Mouse (Mus musculus) telencephalon, adult 2 months (tissue): ENCODE data around the gene Camk1d.
A peak's percentile ranks its signal among the peaks of the same experiment; 100 is the strongest.

Source experiments
- DNase-seq: peaks from one replicate; pipeline ENCODE4 v3.0.0-alpha.2; 2011; ENCODE audit warnings: low read depth, low spot score

Camk1d gene

DNA sequence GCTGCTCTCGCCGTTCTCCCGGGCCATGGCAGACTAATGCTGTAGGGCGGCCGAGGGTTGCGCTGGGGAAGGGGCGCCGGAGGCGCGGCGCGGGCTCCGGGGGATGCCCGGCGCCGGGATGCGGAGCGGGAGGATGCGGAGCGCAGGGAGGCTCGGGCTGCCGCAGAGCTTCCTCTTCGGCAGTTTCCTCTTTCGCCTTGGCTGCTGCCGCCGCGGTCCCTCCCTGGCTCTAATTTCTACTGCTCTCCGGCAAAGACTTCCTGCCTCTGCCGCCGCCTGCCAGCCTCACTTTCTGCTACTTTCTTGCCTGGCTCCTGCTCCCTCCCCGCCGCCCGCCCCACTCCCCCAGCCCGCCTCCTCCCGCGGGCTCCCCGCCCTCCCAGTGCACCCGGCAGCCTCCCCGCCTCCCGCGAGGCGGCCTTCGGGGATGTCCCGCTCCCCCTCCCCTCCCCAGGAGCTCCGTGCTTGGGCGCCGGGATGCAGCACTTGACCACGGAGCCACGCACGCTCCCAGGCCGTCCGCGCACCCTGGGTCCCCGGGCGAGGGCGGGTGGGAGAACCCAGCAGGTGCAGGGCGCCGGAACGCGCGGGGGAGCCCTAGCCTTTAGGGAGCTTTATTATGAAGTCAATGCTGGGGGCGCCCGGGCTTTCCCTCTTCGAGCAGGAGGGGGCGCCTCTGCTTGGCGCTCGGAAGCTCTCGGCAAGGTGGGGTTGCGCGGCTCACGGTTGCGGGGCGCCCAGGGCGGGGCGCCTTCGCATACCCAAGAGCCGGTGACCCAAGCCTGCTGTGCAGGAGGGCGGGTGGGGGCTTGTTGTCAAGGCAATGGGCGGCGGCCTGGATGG, at the start of gene Camk1d:
Gene Camk1d (minus strand): TSS at position 305 of the 843 bp plus-strand sequence.
- DNase-seq, result peak; percentile 73

DNA sequence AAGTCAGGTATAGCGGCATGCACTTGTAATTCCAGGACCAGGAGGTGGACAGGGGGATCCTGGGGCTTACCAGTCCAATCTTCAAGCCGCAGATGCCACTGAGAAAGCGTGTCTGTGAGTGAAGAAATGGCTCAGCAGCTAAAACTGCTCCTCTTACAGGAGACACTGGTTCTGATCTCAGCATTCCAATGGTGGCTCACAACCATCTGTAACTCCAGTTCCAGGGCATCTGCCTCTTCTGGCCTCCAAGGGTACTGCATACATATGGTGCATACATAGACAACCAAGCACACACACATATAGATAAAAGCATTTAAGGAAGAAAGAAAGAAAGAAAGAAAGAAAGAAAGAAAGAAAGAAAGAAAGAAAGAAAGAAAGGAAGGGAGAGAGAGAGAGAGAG, 47.7 kb upstream of the Camk1d start:
- DNase-seq, result no peak

DNA sequence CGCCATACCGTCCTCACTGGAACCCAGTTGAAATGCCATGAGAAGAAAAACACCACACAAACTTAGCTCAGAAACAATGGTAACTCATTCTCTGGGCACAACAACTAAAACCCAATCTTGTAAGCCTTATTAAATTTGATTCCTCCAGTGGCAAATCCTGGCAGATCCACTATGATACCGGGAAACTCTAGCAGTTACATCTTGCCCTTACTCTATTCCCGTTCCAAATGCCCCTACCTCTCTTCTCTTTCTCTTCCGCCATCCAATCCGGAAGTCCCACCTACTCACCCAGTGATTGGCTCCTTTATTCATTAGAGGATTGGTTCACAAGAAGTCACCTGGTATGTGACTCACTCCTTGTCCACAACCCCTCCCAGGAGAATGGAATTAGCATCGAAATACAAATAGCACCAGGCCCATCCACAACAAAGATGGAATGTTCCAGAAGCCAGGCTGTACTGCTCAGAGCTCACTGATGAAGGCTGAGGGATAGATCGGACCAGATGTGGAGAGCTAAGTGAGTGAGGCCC, 46.2 kb upstream of the Camk1d start:
- DNase-seq, result no peak

DNA sequence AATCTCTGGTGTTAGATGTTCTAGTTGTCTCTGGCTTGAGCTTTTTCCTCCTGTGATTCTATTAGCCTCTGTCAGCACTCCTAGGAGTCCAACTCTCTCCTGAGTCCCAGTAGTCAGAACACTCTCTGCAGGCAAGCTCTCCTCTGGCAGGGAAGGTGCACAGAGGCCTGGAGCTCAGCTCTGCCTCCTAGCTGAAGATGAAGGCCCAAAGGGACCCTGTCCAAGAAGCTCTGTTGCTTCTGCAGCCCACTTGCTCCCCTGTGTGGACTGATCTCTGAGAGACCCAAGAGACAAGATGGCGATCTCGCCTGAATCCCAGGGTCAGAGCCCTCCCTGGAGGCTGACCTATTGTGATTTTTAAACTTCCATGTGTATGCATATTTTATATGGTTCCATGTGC, 44.3 kb upstream of the Camk1d start:
- DNase-seq, result no peak

DNA sequence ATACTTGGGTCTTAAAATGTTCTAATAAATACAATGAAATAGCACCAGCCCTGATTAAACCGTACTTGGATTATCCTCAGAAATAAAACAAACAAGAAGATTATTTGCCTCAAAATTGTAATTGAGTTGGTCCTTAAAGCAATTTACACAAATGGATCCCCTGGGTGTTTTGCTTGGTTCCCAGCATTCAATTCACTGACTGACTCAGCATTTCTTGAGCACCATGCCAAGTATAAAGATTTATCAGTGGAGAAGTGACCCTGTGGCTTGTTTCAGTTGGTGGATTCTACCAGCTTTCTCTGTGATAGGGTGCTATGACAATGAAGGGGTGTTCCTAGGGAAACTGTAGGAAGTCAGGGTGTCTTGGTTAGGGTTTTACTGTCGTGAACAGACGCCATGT, 36.6 kb upstream of the Camk1d start:
- DNase-seq, result no peak

DNA sequence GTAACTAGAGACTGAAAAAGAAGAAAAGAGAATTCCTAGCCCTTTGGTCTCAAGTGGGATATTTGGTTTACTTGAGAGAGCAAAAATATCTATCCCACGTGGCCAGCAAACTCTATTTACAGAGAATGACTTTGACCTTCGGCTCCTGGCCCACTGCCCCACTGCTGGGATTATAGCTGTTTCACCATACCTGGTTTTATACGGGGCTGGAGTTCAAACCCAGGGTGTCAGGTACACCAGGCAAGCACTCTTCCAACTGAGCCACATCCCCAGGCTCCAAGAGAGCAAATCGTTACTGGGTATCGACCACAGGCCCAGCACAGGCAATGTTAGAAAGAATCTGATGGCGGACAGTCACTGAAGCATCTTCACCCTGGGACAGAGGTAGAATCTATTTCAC, 34.9 kb upstream of the Camk1d start:
- DNase-seq, result no peak

DNA sequence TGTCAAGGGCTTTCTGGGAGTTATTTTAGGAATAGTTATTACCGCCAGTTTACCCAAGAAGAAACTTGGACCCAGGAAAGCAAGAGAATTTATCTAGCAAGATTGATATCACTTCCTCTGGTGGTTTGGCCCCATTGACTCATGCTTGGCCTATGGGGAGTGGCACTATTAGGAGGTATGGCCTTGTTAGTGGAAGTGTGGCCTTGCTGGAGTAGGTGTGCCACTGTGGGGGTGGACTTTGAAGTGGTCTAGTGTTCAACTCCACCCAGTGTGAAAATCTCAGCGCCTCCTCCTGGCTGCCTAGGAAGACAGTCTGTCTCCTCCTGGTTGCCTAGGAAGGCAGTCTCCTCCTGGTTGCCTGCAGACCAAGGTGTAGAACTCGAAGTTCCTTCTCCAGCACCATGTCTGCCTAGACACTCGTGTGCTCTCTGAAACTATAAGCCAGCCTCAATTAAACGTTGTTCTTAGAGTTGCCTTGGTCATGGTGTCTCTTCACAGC, 33.3 kb upstream of the Camk1d start:
- DNase-seq, result no peak

DNA sequence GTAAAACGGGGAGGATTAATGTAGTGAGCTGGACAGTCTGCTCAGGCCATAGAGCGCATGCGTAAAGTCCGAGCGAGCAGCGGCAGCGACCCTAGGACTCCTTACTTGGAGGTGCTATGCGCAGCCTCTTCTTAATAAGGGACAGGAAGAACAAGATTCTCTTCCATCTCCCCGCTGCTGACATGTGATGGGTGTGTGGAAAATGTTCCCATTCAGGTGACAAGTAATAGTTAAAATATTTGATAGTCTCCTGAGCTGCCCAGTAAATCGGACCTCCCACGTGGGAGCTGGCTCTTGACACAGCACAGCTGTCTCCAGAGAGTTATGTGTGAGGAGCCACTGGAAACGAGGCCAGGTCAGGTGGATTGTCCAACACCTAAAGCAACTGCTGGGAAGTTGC, 32.2 kb upstream of the Camk1d start:
- DNase-seq, result no peak

DNA sequence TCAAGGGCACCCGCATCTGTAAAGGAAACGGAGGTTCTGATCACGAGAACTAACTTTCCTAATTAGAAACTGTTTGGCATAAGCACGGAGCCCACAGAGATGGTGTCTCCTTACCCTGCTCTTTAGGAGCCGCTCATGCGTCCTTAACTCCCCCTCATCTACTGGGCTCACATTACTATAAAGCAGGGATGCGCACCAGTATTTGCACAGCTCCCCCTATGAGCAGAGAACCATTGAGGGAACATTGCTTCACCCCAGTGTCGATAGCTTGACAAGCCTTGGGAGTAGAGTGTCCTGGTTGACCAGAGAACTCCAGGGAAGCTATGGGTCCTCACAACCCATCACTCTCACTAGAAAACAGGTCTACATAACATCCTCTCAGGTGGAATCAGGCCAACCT, 29.6 kb upstream of the Camk1d start:
- DNase-seq, result no peak

DNA sequence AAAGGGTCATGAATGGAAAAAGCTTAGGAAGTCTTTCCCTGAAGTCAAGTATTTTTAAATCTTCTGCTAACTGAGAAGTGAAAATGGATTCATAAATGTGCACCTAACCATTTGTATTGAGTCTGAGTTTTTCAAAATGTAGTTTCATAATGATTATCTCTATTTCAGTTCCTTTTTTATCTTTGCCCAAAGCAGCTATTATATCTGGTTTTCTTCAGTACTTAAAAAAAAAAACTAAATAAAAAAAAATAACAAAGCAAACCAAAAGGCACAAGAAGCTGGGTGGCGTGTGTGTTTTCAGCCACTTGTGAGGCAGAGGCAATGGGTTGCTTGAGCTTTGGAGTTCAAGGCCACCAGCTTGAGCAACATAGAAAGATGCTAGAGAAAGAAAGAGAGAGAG, 26.6 kb upstream of the Camk1d start:
- DNase-seq, result no peak

DNA sequence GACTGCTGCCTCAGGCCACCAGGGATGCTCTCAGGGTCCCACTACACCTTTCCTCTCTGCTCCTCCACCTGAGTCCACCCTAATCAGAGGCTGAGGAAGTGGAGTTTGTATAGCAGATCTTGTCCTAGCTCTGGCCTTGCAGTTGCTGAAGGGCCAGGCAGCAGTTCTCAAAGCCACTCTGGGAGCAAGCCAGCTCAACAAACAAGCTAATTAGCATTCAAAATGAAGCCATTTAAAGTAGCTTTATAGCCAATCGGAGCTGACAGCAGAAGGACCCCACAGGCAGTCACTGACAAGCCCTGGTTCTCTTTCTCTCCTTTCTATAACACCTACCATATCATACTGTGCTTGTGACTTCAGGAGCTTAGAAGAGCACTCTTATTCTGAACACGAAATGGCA, 21.6 kb upstream of the Camk1d start:
- no peak for DNase-seq

DNA sequence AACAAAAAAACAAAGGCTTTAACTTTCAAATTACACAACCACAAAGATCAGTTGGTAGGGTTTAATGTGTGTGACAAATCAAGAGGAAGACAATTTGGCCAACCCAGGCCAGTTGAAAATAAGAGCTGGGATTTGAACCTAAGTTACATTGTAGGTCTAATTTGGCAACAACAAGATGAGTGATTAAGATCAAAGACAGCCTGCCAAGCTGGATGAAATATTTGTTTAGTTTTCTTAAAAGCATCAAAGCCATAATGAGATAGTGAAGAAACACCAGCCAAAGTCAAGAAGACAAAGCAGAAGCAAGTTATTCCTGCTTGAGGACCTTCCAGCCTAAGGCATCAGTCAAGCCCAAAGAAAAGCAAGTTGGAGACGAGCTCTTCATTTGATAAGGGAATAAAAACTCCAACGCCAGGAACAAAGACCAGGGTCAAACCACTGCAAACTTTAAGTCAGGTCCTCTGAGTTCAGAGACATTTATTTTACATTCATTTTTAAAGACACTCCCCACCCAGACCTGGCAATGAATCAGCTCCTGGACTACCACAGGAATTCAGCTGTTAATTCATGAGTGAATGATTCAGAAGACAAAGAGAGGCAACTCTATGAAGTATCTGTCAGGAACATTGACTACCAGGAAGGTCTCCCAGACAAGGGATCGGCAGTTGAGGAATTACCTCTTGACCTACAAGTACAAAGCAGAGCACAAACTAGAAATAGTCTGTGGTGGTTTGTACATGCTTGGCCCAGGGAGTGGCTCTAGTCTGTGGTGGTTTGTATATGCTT, 19.2 kb upstream of the Camk1d start:
- DNase-seq, result no peak

DNA sequence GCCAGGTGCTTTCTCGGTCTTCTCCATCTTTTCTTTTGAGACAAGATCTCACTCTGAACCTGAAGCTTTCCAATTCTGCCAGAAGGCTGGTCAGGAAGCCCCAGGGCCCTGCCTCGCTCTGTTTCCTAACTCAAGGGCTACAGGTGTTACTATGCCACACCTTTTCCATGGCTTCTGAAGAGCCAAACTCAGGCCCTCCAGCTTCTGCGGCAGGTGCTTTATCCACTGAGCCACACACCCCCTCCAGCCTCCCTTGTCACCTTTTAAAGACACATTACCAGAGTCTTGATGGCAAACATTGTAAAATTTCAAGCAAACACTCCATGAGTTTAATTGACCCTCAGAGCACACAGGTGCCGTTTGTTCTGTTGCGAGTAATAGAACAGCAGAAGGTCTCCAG, 17.7 kb upstream of the Camk1d start:
- DNase-seq, result no peak

DNA sequence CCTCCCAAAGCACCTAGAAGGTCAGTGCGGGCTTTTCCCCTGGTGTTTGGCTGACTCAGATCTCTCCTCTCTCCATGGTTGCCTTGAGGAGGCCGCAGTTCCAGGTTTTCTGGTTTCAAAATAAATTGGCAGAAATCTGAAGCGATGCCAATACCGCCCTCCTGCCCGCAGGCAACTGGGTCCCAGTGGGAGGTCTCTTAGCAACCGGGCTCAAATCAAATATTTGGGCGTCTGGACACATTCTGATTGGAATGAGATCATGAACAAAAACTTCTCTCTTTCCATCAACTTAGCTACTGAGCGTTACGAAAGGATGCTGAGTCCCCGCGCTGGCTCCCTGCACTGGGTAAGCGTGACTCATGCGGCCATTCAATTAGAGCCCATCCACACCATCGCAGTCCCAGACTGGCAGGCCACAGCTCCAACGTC, 16.1 kb upstream of the Camk1d start:
- DNase-seq, result no peak

DNA sequence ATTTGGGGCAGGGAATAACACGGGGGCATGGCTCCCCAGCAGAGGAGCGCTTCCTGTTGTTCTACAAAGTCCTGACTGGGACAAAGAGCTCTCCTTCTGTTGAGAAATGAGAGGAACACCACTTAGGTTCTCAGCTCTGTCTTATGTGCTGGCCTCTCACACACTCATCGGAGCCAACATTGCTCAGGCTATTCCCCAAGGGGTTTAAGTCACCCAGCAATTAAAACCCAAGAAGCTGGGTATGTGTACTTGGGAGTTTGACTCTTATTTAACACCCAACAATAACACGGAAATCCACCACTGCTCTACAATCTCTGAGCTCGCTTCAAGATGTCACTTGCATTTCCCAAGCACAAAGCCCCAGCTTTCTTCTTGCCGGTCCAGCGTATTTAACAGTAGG, 15.6 kb upstream of the Camk1d start:
- no peak for DNase-seq

DNA sequence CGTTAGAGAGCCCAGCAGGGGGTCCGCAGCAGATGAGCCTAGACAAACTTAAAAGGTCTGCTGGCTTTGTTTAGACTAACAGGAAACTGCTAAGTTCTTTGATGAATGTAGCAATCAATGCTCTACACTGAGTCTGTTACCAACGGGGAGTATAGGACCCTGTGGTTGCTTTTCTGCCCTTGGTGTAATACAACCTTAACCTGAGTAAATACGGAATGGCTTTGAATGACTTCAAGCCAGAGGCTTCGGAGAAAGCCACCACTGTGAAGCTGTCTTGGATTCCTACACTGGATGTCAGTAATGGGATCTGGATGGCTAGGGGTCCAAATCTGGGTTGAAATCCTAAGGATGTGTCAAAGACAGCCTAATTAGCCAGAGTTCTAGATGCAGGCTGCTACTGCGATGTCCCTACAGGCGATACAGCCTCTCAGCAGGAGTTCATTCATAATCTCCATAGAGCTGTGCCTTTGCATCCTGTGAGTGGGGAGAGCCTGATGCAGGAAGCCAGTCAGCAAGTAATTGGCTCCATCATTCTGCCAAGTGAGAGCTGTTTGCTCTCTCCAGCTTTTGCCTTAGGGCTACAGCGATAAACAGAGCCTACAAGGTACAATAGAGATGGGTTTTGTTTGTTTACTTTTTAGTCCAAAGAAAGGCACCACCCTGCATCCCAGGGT, 10.8 kb upstream of the Camk1d start:
- no peak for DNase-seq

DNA sequence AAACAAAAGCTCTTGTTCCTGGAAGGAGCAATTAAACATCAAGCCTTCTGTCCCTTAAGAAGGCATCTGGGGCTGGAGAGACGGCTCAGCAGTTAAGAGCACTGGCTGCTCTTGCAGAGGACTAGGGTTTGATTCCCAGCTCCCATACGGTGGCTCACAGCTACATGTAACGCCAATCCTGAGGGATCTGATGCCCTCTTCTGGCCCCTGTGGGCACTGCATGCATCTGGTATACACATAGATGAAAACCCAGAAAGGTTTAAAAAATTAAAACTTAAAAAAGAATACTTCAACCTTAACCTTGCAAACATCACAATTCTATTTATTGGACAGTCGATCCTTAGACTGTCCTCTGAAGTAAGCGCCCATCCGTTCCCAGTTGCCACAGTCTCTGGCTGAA, 3.4 kb upstream of the Camk1d start:
- no peak for DNase-seq

DNA sequence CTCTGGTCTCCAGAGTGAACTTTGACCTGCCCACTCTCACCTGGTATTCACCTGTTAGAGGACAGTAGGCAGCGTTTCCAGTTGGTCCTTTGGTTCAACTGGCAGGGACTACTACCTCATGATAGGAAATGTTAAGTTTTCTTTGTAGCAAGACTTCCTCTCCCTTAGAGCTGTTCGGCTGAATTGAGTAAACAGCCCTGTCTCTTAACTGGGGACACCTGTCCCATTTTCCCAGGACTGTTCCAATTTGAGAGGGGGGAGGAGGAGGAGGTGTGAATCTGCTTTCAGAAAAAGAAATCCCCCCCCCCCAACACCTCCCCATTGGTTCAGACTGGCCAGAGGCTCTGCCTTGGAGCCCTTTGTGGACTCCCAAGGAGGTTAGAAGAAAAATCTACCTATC, 1.2 kb upstream of the Camk1d start:
- DNase-seq, result peak; percentile 50

DNA sequence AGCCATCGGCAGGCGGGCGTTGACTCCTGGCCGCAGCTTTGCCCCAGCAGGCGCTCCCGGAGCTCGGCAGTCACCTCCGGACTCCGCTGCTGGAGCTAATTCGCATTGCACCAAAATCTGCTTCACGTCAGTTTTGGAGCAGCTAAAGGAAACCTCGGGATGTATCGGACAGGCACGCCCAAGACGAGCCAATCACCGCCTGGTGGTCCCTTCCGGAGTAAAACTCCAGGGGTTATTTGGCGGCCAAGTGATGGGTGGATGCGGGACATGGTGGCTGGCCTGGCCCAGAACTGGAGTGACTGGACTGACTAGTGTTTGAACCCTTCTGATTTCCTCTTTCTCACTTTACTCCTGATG, 717 bp upstream of the Camk1d start:
- no peak for DNase-seq

DNA sequence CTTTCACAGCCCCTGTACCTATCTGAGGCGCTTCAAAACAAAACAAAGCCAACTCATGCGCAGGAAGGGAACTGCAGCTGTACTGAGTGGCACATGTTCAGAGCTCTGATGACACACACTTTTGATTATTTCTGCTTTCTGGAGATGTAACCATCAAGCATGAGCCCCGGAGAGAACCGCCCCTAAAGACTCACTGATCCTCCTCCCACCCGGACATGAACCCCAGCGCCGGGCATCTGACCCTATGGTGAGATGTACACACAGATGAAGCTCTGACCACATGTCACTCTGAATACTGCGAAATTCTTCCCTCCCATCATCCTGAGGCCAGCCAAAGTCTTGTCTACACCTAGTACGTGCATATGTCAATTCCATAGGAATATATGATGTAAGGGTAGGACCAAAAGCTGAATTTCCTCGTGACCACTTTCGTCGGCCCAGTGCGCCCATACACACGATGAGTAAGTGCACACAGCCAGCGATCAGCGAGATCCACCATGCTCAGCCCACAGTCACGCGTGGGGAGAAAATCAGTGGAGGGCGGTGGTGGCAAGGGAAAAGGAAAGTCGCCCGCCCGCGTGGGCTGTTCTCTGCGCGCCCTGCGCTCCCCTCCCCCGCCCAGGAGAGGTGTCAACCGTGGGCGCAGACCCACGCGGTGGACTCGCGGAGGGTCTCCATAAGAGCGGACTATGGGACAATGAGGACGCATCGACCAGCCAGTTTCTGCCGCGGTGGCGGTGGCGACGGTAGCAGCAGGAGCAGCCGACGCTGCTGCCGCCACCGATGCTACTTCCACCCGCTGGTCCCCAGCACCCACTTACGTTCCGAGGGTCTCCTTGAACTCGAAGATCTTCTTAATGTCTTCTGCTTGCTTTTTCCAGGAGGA, 747 bp downstream of the Camk1d start:
- DNase-seq, result no peak

DNA sequence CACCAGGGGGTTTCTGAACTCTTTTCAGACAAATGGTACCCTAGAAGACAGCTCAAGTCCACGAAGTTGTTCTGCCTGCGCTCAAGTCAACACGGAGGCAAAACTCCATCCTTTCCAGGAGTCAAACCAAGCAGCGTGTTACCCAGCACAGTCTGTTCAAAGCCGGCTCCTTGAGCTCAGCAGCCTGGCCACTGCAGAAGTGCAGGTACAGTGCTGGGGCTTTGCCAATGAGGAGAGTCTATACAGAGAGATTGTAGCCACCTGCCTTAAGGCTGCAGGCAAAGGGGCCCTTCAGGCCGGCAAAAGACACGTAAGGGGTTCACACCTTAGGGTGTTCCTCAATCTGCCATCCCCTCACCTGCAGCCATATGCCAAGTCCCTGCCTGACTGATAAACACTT, 2.1 kb downstream of the Camk1d start:
- DNase-seq, result no peak
